Mouse (Mus musculus) neural tube, embryonic 14.5 days (tissue): ENCODE data around the gene Lim2. TPM values are rescaled to one million over a fixed set of nuclear protein-coding genes. Genes with fewer than 3 reads are reported as not detected.

Experiments
- ATAC-seq: fragments of 200-750 bp; cut with Nextera tagmentation; 2 replicates; pipeline ENCODE4 v1.8.0; 2017; ENCODE audit warnings: low read depth, mild to moderate bottlenecking, moderate TSS enrichment, moderate library complexity
- H3K27ac ChIP-seq: fragments of 300-500 bp; sonication (generic); 2 replicates; pipeline ENCODE4 v1.5.1; 2014; ENCODE audit warnings: low read depth, mild to moderate bottlenecking, control low read depth, low read length, moderate library complexity, mixed read lengths
- H3K27me3 ChIP-seq: fragments of 300-500 bp; sonication (generic); 2 replicates; pipeline ENCODE4 v1.6.1; 2014; ENCODE audit warnings: low read length; ENCODE audit not compliant: control insufficient read depth, insufficient read depth
- H3K36me3 ChIP-seq: fragments of 300-500 bp; sonication (generic); 2 replicates; pipeline ENCODE4 v1.6.1; 2014; ENCODE audit warnings: low read length, mixed read lengths; ENCODE audit not compliant: control insufficient read depth, insufficient read depth
- H3K4me1 ChIP-seq: fragments of 300-500 bp; sonication (generic); 2 replicates; pipeline ENCODE4 v1.6.1; 2014; ENCODE audit warnings: low read length; ENCODE audit not compliant: control insufficient read depth, insufficient read depth
- H3K4me2 ChIP-seq: fragments of 300-500 bp; sonication (generic); 2 replicates; pipeline ENCODE4 v1.6.1; 2014; ENCODE audit warnings: mild to moderate bottlenecking, low read depth, low read length, control low read depth
- H3K4me3 ChIP-seq: fragments of 300-500 bp; sonication (generic); 2 replicates; pipeline ENCODE4 v1.5.1; 2014; ENCODE audit warnings: low read depth, low read length, control low read depth, mixed read lengths
- H3K9ac ChIP-seq: fragments of 300-500 bp; sonication (generic); replicated peaks from 2 replicates; pipeline ENCODE4 v1.6.1; 2014; ENCODE audit warnings: low read depth, mild to moderate bottlenecking, control low read depth, low read length, mixed read lengths
- H3K9me3 ChIP-seq: fragments of 300-500 bp; sonication (generic); 2 replicates; pipeline ENCODE4 v1.6.1; 2016; ENCODE audit warnings: low read length; ENCODE audit not compliant: control insufficient read depth
- WGBS: fragments of 180-500 bp; shearing (Covaris S2); extraction: QIAGEN DNeasy Blood & Tissue Kit; methylation state at CpG from one replicate; pipeline ENCODE4 v1.1.7; 2014; 5-methylcytosine and 5-hydroxymethylcytosine counted together
- microRNA-seq: library from miRNA; unstranded; fragments of <30 nt; microRNA quantifications from one replicate; pipeline ENCODE4, GENCODE M21; 2016
- polyA plus RNA-seq: library from polyadenylated mRNA; unstranded; fragments of >200 nt; fragmentation: Nextera tagmentation; extraction: Ambion mirVana; gene quantifications from 2 replicates; pipeline ENCODE4 v1.2.1, GENCODE M21; 2014

Gene Lim2
- polyA plus RNA-seq, 1 experiment from 2014 or later: not detected

GRCm38 (mm10) chr7:43475706-43476105, 48.2 kb downstream of the Lim2 start:
- no peak overlapping the region for H3K27ac ChIP-seq
- H3K4me1 ChIP-seq: no peaks in the 10 kb centered on the region
- ATAC-seq: peak; percentile 6; the same call in 1 of the 2 replicates
- no peak overlapping the region for H3K9ac ChIP-seq
- 10% methylated on average over 23 of the region's 23 CpGs for WGBS
- H3K36me3 ChIP-seq: peaks cover 6% of the 10 kb centered on the region
- H3K27me3 ChIP-seq: peaks cover 27% of the 10 kb centered on the region
- H3K9me3 ChIP-seq: no peaks in the 10 kb centered on the region
- H3K4me3 ChIP-seq: no peak overlapping the region
- H3K4me2 ChIP-seq: no peak overlapping the region

DNA sequence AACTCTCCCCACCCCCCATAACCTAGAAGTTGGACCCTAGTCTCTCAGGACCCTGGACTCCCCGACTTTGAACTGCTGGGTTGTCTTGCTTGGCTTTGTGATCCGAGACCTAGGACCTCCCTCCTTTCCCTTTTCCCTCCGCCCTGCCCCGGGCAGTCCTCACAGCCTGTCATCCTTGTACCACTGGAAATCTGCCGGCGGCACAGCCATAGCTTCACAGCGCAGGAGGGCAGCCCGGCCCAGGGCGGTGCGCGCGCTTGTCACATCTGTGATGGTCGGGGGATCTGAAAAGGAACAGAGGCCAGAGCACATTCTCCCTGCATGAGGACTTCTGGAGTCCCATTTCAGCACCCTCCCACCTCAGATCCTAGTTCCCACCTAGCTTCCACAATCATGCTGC, 48.9 kb downstream of the Lim2 start:
- Histone ChIP-seq H3K9me3 (no peaks in the 10 kb centered on the region), H3K27ac (no peak overlapping the region), H3K9ac (no peak overlapping the region), H3K36me3 (peaks cover 6% of the 10 kb centered on the region), H3K4me3 (no peak overlapping the region), H3K4me1 (no peaks in the 10 kb centered on the region), H3K4me2 (no peak overlapping the region), H3K27me3 (peaks cover 27% of the 10 kb centered on the region)
- 7% methylated on average over 13 of the region's 13 CpGs for WGBS
- no peak for ATAC-seq

DNA sequence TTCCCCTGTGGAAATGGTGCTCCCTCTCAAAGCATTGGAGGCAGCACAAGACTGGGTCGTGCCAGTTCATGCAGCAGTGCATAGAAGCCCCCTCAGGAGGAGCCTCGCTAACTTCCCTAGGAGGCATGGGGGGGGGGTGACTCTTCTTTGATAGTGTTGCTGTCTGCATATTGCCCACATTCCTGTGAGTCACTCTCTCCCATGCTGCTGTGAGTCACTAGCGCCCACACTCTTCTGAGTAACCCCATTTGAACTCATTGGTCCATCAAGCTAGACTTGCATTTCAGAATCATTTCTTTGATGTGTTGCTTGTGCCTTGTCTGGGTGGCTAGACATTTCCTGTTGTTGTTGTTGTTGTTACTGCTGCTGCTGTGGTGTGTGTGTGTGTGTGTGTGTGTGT, 53.7 kb downstream of the Lim2 start:
- no peak overlapping the region for H3K27ac ChIP-seq
- H3K27me3 ChIP-seq: peaks cover 21% of the 10 kb centered on the region
- 75% methylated on average over 3 of the region's 3 CpGs for WGBS
- no peak for ATAC-seq
- no peak overlapping the region for H3K4me2 ChIP-seq
- H3K4me3 ChIP-seq: no peak overlapping the region
- H3K4me1 ChIP-seq: peaks cover 6% of the 10 kb centered on the region; the same call in 1 of the 2 replicates
- no peaks in the 10 kb centered on the region for H3K36me3 ChIP-seq
- no peaks in the 10 kb centered on the region for H3K9me3 ChIP-seq
- no peak overlapping the region for H3K9ac ChIP-seq

DNA sequence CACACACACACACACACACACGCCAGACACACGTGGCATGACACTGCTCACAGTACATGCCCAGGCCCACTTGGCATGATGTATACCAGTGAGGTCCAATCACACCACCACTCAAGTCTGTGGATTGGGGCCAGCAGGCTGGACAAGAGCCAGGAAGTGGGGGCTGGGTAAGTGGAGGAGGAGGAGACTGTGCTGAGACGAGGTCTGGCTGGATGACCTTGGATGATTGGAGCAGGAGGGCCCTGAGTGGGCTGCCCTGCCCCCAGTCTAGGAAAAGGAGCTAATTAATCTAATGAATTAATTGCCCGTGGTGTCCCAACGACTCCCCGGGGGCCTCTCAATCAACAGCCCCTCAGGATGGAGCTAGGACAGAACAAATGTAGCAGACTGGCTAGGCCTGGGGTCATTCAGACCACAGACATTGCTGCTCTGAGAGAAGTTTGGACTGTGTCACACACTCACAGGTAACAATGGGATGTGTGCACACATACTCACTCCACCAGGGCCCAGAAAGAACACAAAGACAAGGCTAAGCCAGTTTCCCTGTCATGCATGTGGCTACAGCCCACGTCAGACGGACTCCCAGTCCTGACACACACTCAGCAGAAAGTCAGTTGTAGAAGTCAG, 54.7 kb downstream of the Lim2 start:
- Histone ChIP-seq H3K27me3 (peaks cover 17% of the 10 kb centered on the region), H3K27ac (no peak overlapping the region), H3K36me3 (no peaks in the 10 kb centered on the region), H3K4me2 (no peak overlapping the region), H3K4me3 (no peak overlapping the region), H3K4me1 (peaks cover 6% of the 10 kb centered on the region; the same call in 1 of the 2 replicates), H3K9ac (no peak overlapping the region), H3K9me3 (no peaks in the 10 kb centered on the region)
- WGBS: 30% methylated on average over 8 of the region's 8 CpGs
- peak; percentile 81 for ATAC-seq

- WGBS: 23% methylated on average over 10 of the region's 10 CpGs
- ATAC-seq: no peak
- Histone ChIP-seq H3K4me2 (no peak overlapping the region), H3K36me3 (no peaks in the 10 kb centered on the region), H3K27me3 (peaks cover 7% of the 10 kb centered on the region; the same call in 1 of the 2 replicates), H3K9me3 (no peaks in the 10 kb centered on the region), H3K27ac (no peak overlapping the region), H3K4me3 (no peak overlapping the region), H3K4me1 (peaks cover 6% of the 10 kb centered on the region; the same call in 1 of the 2 replicates), H3K9ac (no peak overlapping the region)
Measured at GRCm38 (mm10) chr7:43483236-43483635, 55.8 kb downstream of the Lim2 start.

Small RNA genes lying within 50 kb of the gene (microRNA-seq; reads per million reads assigned to microRNA genes)
- gene Mir7051: not detected

Other genes with a start within 250 kb of the Lim2 start
- gene Zfp715, start 114.4 kb upstream of the Lim2 start, polyA plus RNA-seq: 24.6 and 25.4 TPM in 2 replicates
- gene Siglecf, start 76.3 kb upstream of the Lim2 start, polyA plus RNA-seq: 0.12 and 0.28 TPM in 2 replicates
- gene Siglecg, start 19.5 kb upstream of the Lim2 start, polyA plus RNA-seq: not detected in 2 replicates
- not detected in 2 replicates for gene Nkg7, start 9.4 kb downstream of the Lim2 start, polyA plus RNA-seq
- not detected in 2 replicates for gene Cldnd2, start 13.1 kb downstream of the Lim2 start, polyA plus RNA-seq
- 107 and 129 TPM in 2 replicates for gene Etfb, start 16.4 kb downstream of the Lim2 start, polyA plus RNA-seq
- 0.27 and 0.41 TPM in 2 replicates for gene Gm45233, start 16.5 kb downstream of the Lim2 start, polyA plus RNA-seq
- gene Vsig10l, start 35.5 kb downstream of the Lim2 start, polyA plus RNA-seq: 13.6 and 15.4 TPM in 2 replicates
- 9.8 and 14.6 TPM in 2 replicates for gene Iglon5, start 62.4 kb downstream of the Lim2 start, polyA plus RNA-seq
- gene 4931406B18Rik, start 78.3 kb downstream of the Lim2 start, polyA plus RNA-seq: 0.05 TPM in 1 of 2 replicates, not detected in the other
- 0.87 and 1.3 TPM in 2 replicates for gene Cd33, start 116.8 kb downstream of the Lim2 start, polyA plus RNA-seq
- gene Zfp658, start 134.6 kb downstream of the Lim2 start, polyA plus RNA-seq: 7.8 and 10.7 TPM in 2 replicates
- gene Zfp719, start 151.9 kb downstream of the Lim2 start, polyA plus RNA-seq: 16.5 and 19.8 TPM in 2 replicates
- gene Zfp819, start 179.5 kb downstream of the Lim2 start, polyA plus RNA-seq: 0.24 and 0.44 TPM in 2 replicates
- 0.13 and 0.20 TPM in 2 replicates for gene Ceacam18, start 207.0 kb downstream of the Lim2 start, polyA plus RNA-seq
- 0.15 and 0.33 TPM in 2 replicates for gene Siglece, start 232.5 kb downstream of the Lim2 start, polyA plus RNA-seq
- 14.4 and 15.0 TPM in 2 replicates for gene Ctu1, start 244.3 kb downstream of the Lim2 start, polyA plus RNA-seq